Mouse (Mus musculus): ENCODE data around the gene Usp38. TPM values are rescaled to one million over a fixed set of nuclear protein-coding genes. Genes with fewer than 3 reads are reported as not detected.

Usp38 gene
- total and polyA plus RNA-seq, 2 experiments, result 5.2 to 14.0 TPM

GRCm38 (mm10) chr8:80970000-80970685 lies 44.6 kb downstream of the Usp38 start:
- Histone ChIP-seq H3K4me1 (ENCODE audit: control insufficient read depth, insufficient read depth, low read length) (no peaks in the 10 kb centered on the region), H3K27ac (replicated peaks; ENCODE audit: insufficient read depth, low read depth, low read length) (no peak overlapping the region)
- WGBS, result 92% methylated on average over 11 of the region's 11 CpGs

GRCm38 (mm10) chr8:80969423-80969822 lies 45.3 kb downstream of the Usp38 start:
- WGBS, result 88% methylated on average over 5 of the region's 5 CpGs
- no peak overlapping the region for H3K27ac ChIP-seq (replicated peaks; ENCODE audit: insufficient read depth, low read depth, low read length)

More at GRCm38 (mm10) chr8:80970000-80970685, 44.6 kb downstream of the Usp38 start:
- Histone ChIP-seq H3K4me3 (ENCODE audit: insufficient read depth, low read depth, low read length) (no peak overlapping the region), H3K79me2 (ENCODE audit: control insufficient read depth, insufficient read depth, low read length) (no peaks in the 10 kb centered on the region), H3K27me3 (ENCODE audit: control insufficient read depth, insufficient read depth, low read length) (no peaks in the 10 kb centered on the region), H3K36me3 (ENCODE audit: control insufficient read depth, insufficient read depth, low read length) (no peaks in the 10 kb centered on the region), H3K9ac (ENCODE audit: low read depth, low read length) (no peak overlapping the region)
- no peak for DNase-seq (ENCODE audit: extremely low read depth, low read depth, low spot score)
- TF ChIP-seq CTCF (IDR thresholded peaks at IDR 0.05; ENCODE audit: low read depth, low read length) (no peak), POLR2A (IDR thresholded peaks at IDR 0.05; ENCODE audit: extremely low read depth, insufficient read depth, low read length) (no peak)

GRCm38 (mm10) chr8:80963095-80963494 lies 51.6 kb downstream of the Usp38 start:
- Histone ChIP-seq H3K4me3 (ENCODE audit: insufficient read depth, low read depth, low read length) (no peak overlapping the region), H3K27me3 (ENCODE audit: control insufficient read depth, insufficient read depth, low read length) (no peaks in the 10 kb centered on the region), H3K9ac (ENCODE audit: low read depth, low read length) (no peak overlapping the region), H3K27ac (replicated peaks; ENCODE audit: insufficient read depth, low read depth, low read length) (no peak overlapping the region), H3K4me1 (ENCODE audit: control insufficient read depth, insufficient read depth, low read length) (no peaks in the 10 kb centered on the region), H3K36me3 (ENCODE audit: control insufficient read depth, insufficient read depth, low read length) (no peaks in the 10 kb centered on the region), H3K79me2 (ENCODE audit: control insufficient read depth, insufficient read depth, low read length) (no peaks in the 10 kb centered on the region)
- DNase-seq (ENCODE audit: extremely low read depth, low read depth, low spot score), result no peak
- TF ChIP-seq POLR2A (IDR thresholded peaks at IDR 0.05; ENCODE audit: extremely low read depth, insufficient read depth, low read length) (no peak), CTCF (IDR thresholded peaks at IDR 0.05; ENCODE audit: low read depth, low read length) (no peak)
- WGBS, result 90% methylated on average over 3 of the region's 3 CpGs

More at GRCm38 (mm10) chr8:80969423-80969822, 45.3 kb downstream of the Usp38 start:
- Histone ChIP-seq H3K27me3 (ENCODE audit: control insufficient read depth, insufficient read depth, low read length) (no peaks in the 10 kb centered on the region), H3K4me3 (ENCODE audit: insufficient read depth, low read depth, low read length) (no peak overlapping the region), H3K79me2 (ENCODE audit: control insufficient read depth, insufficient read depth, low read length) (no peaks in the 10 kb centered on the region), H3K36me3 (ENCODE audit: control insufficient read depth, insufficient read depth, low read length) (no peaks in the 10 kb centered on the region), H3K4me1 (ENCODE audit: control insufficient read depth, insufficient read depth, low read length) (no peaks in the 10 kb centered on the region), H3K9ac (ENCODE audit: low read depth, low read length) (no peak overlapping the region)
- TF ChIP-seq CTCF (IDR thresholded peaks at IDR 0.05; ENCODE audit: low read depth, low read length) (no peak), POLR2A (IDR thresholded peaks at IDR 0.05; ENCODE audit: extremely low read depth, insufficient read depth, low read length) (no peak)
- DNase-seq (ENCODE audit: extremely low read depth, low read depth, low spot score), result no peak

GRCm38 (mm10) chr8:80962592-80962983 lies 52.1 kb downstream of the Usp38 start:
- TF ChIP-seq POLR2A (IDR thresholded peaks at IDR 0.05; ENCODE audit: extremely low read depth, insufficient read depth, low read length) (no peak), CTCF (IDR thresholded peaks at IDR 0.05; ENCODE audit: low read depth, low read length) (no peak)
- Histone ChIP-seq H3K36me3 (ENCODE audit: control insufficient read depth, insufficient read depth, low read length) (no peaks in the 10 kb centered on the region), H3K27me3 (ENCODE audit: control insufficient read depth, insufficient read depth, low read length) (no peaks in the 10 kb centered on the region), H3K4me1 (ENCODE audit: control insufficient read depth, insufficient read depth, low read length) (no peaks in the 10 kb centered on the region), H3K9ac (ENCODE audit: low read depth, low read length) (no peak overlapping the region), H3K27ac (replicated peaks; ENCODE audit: insufficient read depth, low read depth, low read length) (no peak overlapping the region), H3K79me2 (ENCODE audit: control insufficient read depth, insufficient read depth, low read length) (no peaks in the 10 kb centered on the region), H3K4me3 (ENCODE audit: insufficient read depth, low read depth, low read length) (no peak overlapping the region)
- DNase-seq (ENCODE audit: extremely low read depth, low read depth, low spot score), result no peak
- whole genome bisulfite sequencing, result 90% methylated on average over 5 of the region's 5 CpGs

GRCm38 (mm10) chr8:80961937-80962591 lies 52.7 kb downstream of the Usp38 start:
- 75% methylated on average over 7 of the region's 7 CpGs for WGBS
- no peak for TF ChIP-seq CTCF (IDR thresholded peaks at IDR 0.05; ENCODE audit: low read depth, low read length)
- no peak for TF ChIP-seq POLR2A (IDR thresholded peaks at IDR 0.05; ENCODE audit: extremely low read depth, insufficient read depth, low read length)
- 0 out of 2 replicates have a peak overlapping the region, but pooled peaks have one; percentile 15 for H3K27ac ChIP-seq (replicated peaks; ENCODE audit: insufficient read depth, low read depth, low read length)
- no peak overlapping the region for H3K4me3 ChIP-seq (ENCODE audit: insufficient read depth, low read depth, low read length)
- H3K4me1 ChIP-seq (ENCODE audit: control insufficient read depth, insufficient read depth, low read length), result no peaks in the 10 kb centered on the region
- H3K36me3 ChIP-seq (ENCODE audit: control insufficient read depth, insufficient read depth, low read length), result no peaks in the 10 kb centered on the region
- peak; percentile 36 for DNase-seq (ENCODE audit: extremely low read depth, low read depth, low spot score)
- H3K79me2 ChIP-seq (ENCODE audit: control insufficient read depth, insufficient read depth, low read length), result no peaks in the 10 kb centered on the region
- no peaks in the 10 kb centered on the region for H3K27me3 ChIP-seq (ENCODE audit: control insufficient read depth, insufficient read depth, low read length)
- no peak overlapping the region for H3K9ac ChIP-seq (ENCODE audit: low read depth, low read length)

All from liver, adult 2 months (tissue).